ENCODE assay signal across 25 mouse cellular contexts in genomic region chr1:92243549-92243948, GRCm38 (mm10). TPM values are rescaled to one million over a fixed set of nuclear protein-coding genes. Genes with fewer than 3 reads are reported as not detected.
DNase-seq lines count a peak whose midpoint lies in the region; ATAC-seq and TF ChIP-seq lines count a peak whose summit lies in the region.
"Had no signal": no experiment of that assay in that cellular context is flagged by ENCODE, and none has a peak within 500 bp of the region (broad histone marks: within the 10 kb centered on the region; RNA-seq: fewer than 3 reads in every experiment).

No protein-coding gene starts in this region.

- no peak overlapping the region for H3K27ac ChIP-seq in forebrain, embryonic 13.5 days
- H3K27ac ChIP-seq in forebrain, embryonic 11.5 days (ENCODE audit: low read depth, low read length): no peak overlapping the region
- 0 out of 2 replicates have a peak overlapping the region, but pooled peaks have one; percentile 46 for H3K27ac ChIP-seq in layer of hippocampus, adult 2 months
- H3K27ac ChIP-seq: embryonic facial prominence, embryonic 12.5 days; embryonic facial prominence, embryonic 15.5 days; heart, adult 2 months; heart, embryonic 10.5 days; heart, embryonic 13.5 days; hindbrain, embryonic 14.5 days; hindbrain, postnatal 0 days had no signal

- H3K4me2 ChIP-seq in forebrain, embryonic 13.5 days: no peak overlapping the region
- H3K4me2 ChIP-seq in forebrain, embryonic 11.5 days (ENCODE audit: low read depth, low read length, severe bottlenecking): no peak overlapping the region
- H3K4me2 ChIP-seq: embryonic facial prominence, embryonic 12.5 days; embryonic facial prominence, embryonic 15.5 days; heart, embryonic 13.5 days; hindbrain, embryonic 14.5 days had no signal

- H3K4me1 ChIP-seq in forebrain, embryonic 13.5 days: no peaks in the 10 kb centered on the region; the same call in 1 of the 2 replicates
- no peaks in the 10 kb centered on the region for H3K4me1 ChIP-seq in forebrain, embryonic 11.5 days (replicated peaks; ENCODE audit: control insufficient read depth, insufficient read depth, low read length)
- H3K4me1 ChIP-seq: embryonic facial prominence, embryonic 12.5 days; embryonic facial prominence, embryonic 15.5 days; heart, embryonic 13.5 days had no signal

- no peak for TF ChIP-seq CTCF in layer of hippocampus, adult 2 months (conservative IDR thresholded peaks at IDR 0.05)
- TF ChIP-seq CTCF in brain, embryonic 14.5 days (IDR thresholded peaks at IDR 0.05; ENCODE audit: borderline replicate concordance, extremely low read depth, insufficient read depth, insufficient read length): no peak

- H3K9me3 ChIP-seq in forebrain, embryonic 13.5 days (replicated peaks): no peaks in the 10 kb centered on the region
- H3K9me3 ChIP-seq in forebrain, embryonic 11.5 days (ENCODE audit: control insufficient read depth, low read length): no peaks in the 10 kb centered on the region
- H3K9me3 ChIP-seq: embryonic facial prominence, embryonic 12.5 days; embryonic facial prominence, embryonic 15.5 days; heart, embryonic 10.5 days; heart, embryonic 13.5 days had no signal

- WGBS in forebrain, embryonic 13.5 days: 81% methylated on average over 8 of the region's 8 CpGs
- WGBS in forebrain, embryonic 11.5 days: 91% methylated on average over 8 of the region's 8 CpGs

- no peaks in the 10 kb centered on the region for H3K36me3 ChIP-seq in forebrain, embryonic 13.5 days (ENCODE audit: poor library complexity, severe bottlenecking)
- no peaks in the 10 kb centered on the region for H3K36me3 ChIP-seq in forebrain, embryonic 11.5 days (ENCODE audit: control insufficient read depth, insufficient read depth, low read length)
- H3K36me3 ChIP-seq: embryonic facial prominence, embryonic 12.5 days; embryonic facial prominence, embryonic 15.5 days; heart, embryonic 10.5 days; heart, embryonic 13.5 days had no signal

- no peak for TF ChIP-seq POLR2A in brain, embryonic 14.5 days (IDR thresholded peaks at IDR 0.05; ENCODE audit: borderline replicate concordance, extremely low read depth, insufficient read depth, insufficient read length, poor library complexity, severe bottlenecking)

- DNase-seq in forebrain, embryonic 11.5 days (ENCODE audit: low spot score): no peak
- peak in 1 of 2 experiments; percentile 22 for DNase-seq in layer of hippocampus, adult 2 months (ENCODE audit: low spot score in 2 of 2)
- DNase-seq in layer of hippocampus, postnatal 14 days (ENCODE audit: low spot score in 2 of 2): no peak
- DNase-seq in brain, embryonic 14.5 days (ENCODE audit: low read depth): peak; percentile 74
- no peak for DNase-seq in urinary bladder, postnatal 10 days (ENCODE audit: low spot score)
- DNase-seq: adrenal gland, adult 8-10 months; adrenal gland, postnatal 25 days; cerebellum, adult 2 months; cerebellum, adult 9-11 months; cerebellum, postnatal 25 days; gastrocnemius, postnatal 10 days; gastrocnemius, postnatal 36 days; heart, adult 2 months; heart, postnatal 14 days; heart, postnatal 4 days had no signal

- no peak overlapping the region for H3K4me3 ChIP-seq in forebrain, embryonic 13.5 days
- no peak overlapping the region for H3K4me3 ChIP-seq in forebrain, embryonic 11.5 days (ENCODE audit: low read depth, low read length)
- no peak overlapping the region for H3K4me3 ChIP-seq in layer of hippocampus, adult 2 months
- H3K4me3 ChIP-seq: embryonic facial prominence, embryonic 12.5 days; embryonic facial prominence, embryonic 15.5 days; heart, adult 2 months; heart, embryonic 10.5 days; heart, embryonic 13.5 days had no signal

- no peaks in the 10 kb centered on the region for H3K27me3 ChIP-seq in forebrain, embryonic 13.5 days
- H3K27me3 ChIP-seq in forebrain, embryonic 11.5 days (ENCODE audit: control insufficient read depth, insufficient read depth, low read length): no peaks in the 10 kb centered on the region
- H3K27me3 ChIP-seq: embryonic facial prominence, embryonic 12.5 days; embryonic facial prominence, embryonic 15.5 days; heart, embryonic 13.5 days had no signal

- peak; percentile 70; the same call in 1 of the 2 replicates for ATAC-seq in forebrain, embryonic 13.5 days
- ATAC-seq in forebrain, embryonic 11.5 days (replicated peaks; ENCODE audit: low FRiP score): no peak
- ATAC-seq: activated CD4-positive, CD25-positive, alpha-beta regulatory T cell, adult 4 months; hindbrain, postnatal 0 days; inflammation-experienced regulatory T-cells, adult 6 months; intestine, embryonic 16.5 days had no signal

- H3K9ac ChIP-seq in forebrain, embryonic 13.5 days: no peak overlapping the region
- no peak overlapping the region for H3K9ac ChIP-seq in forebrain, embryonic 11.5 days (ENCODE audit: low read length)
- H3K9ac ChIP-seq: embryonic facial prominence, embryonic 12.5 days; embryonic facial prominence, embryonic 15.5 days; heart, embryonic 13.5 days; hindbrain, embryonic 14.5 days had no signal

RNA-seq across cellular contexts. Expression of gene Hdac4, which starts 48.0 kb away (rescaled TPM):
- 22.6 and 25.1 TPM in 2 replicates for polyA plus RNA-seq in forebrain, embryonic 13.5 days (2015; fragmentation: Nextera tagmentation; extraction: Ambion mirVana)
- 29.6 and 31.9 TPM in 2 replicates for polyA plus RNA-seq in forebrain, embryonic 11.5 days (2014; fragmentation: Nextera tagmentation; extraction: Ambion mirVana)
- total RNA-seq in layer of hippocampus, adult 2 months (2021): 100 to 1,000 TPM in 1 of 2 experiments, 10 to 100 TPM in 1; 97.2 to 106 TPM
- 10 to 100 TPM; 96.2 to 98.7 TPM for total RNA-seq in layer of hippocampus, postnatal 14 days (2021)
- 17.4 and 21.8 TPM in 2 replicates for polyA plus RNA-seq in brain, embryonic 14.5 days (2012; rRNA removed)
